7 mouse cellular contexts compared by ENCODE assay signal in the genomic region with DNA sequence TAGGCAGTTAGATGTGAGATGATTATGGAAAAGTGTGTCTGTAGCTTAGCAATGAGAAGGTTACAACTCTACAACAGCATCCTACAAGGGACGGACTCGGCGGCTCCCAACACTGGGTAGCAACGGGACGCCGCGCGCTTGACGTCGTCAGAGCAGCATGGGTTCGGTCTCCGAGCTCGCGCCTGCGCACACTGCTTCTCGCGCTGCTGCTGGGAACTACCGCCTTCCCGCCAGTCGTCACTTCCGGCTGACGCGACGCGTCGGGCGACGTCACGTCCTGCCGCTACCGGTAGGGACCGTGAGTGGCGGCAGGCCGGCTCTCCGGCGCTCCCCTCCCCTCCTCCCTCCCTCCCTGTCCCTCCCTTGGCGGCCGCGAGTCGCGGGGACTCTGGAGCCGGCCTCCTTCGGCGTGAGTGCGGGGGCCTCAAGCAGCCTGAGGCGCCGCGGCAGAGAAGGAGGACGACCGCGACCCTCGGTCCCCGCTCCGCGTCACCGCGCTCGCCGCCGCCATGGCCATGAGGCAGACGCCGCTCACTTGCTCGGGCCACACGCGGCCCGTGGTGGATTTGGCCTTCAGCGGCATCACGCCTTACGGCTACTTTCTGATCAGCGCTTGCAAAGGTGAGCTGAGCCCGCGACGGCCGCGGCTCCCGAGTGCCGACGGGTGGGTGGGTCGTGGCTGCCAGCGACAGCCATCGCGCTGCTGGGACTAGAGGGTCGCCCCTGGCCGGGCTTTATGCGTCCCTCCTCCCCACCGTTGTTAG. TPM values are rescaled to one million over a fixed set of nuclear protein-coding genes. Genes with fewer than 3 reads are reported as not detected.
DNase-seq lines count a peak whose midpoint lies in the region; ATAC-seq and TF ChIP-seq lines count a peak whose summit lies in the region.

A gene (plus strand): TSS at position 233 of the 764 bp plus-strand sequence.

- H3K27me3 ChIP-seq in embryonic facial prominence, embryonic 12.5 days = no peaks in the 10 kb centered on the region; the same call in 1 of the 2 replicates
- H3K27me3 ChIP-seq in kidney, adult 2 months (replicated peaks; ENCODE audit: control insufficient read depth, insufficient read depth, low read length) = no peaks in the 10 kb centered on the region
- H3K27me3 ChIP-seq in limb, embryonic 12.5 days = peaks cover 8% of the 10 kb centered on the region
- H3K27me3 ChIP-seq in midbrain, embryonic 15.5 days (replicated peaks) = no peaks in the 10 kb centered on the region; the same call in 1 of the 2 replicates
- no peaks in the 10 kb centered on the region for H3K27me3 ChIP-seq in spleen, adult 2 months (ENCODE audit: control insufficient read depth, insufficient read depth, low read length)

- H3K4me3 ChIP-seq in embryonic facial prominence, embryonic 12.5 days = peak within 1 kb of the TSS; percentile 94
- H3K4me3 ChIP-seq in kidney, adult 2 months (ENCODE audit: insufficient read depth, low read depth, low read length) = peak within 1 kb of the TSS; percentile 85
- peak within 1 kb of the TSS; percentile 91 for H3K4me3 ChIP-seq in limb, embryonic 12.5 days (replicated peaks)
- peak within 1 kb of the TSS; percentile 86 for H3K4me3 ChIP-seq in midbrain, embryonic 15.5 days
- H3K4me3 ChIP-seq in spleen, adult 2 months (ENCODE audit: extremely low read depth, insufficient read depth, insufficient read length) = peak within 1 kb of the TSS; percentile 80

- no peak for TF ChIP-seq CTCF in kidney, adult 2 months (conservative IDR thresholded peaks at IDR 0.05; ENCODE audit: insufficient read depth, insufficient read length, low read depth, low read length)
- TF ChIP-seq CTCF in spleen, adult 2 months (IDR thresholded peaks at IDR 0.05; ENCODE audit: extremely low read depth, insufficient read depth, insufficient read length, insufficient replicate concordance) = no peak

- H3K36me3 ChIP-seq in embryonic facial prominence, embryonic 12.5 days = peaks cover 14% of the 10 kb centered on the region
- H3K36me3 ChIP-seq in kidney, adult 2 months (ENCODE audit: control insufficient read depth, insufficient read depth, low read length) = peaks cover 2% of the 10 kb centered on the region
- H3K36me3 ChIP-seq in limb, embryonic 12.5 days = peaks cover 20% of the 10 kb centered on the region
- peaks cover 2% of the 10 kb centered on the region; the same call in 1 of the 2 replicates for H3K36me3 ChIP-seq in midbrain, embryonic 15.5 days (replicated peaks)
- H3K36me3 ChIP-seq in spleen, adult 2 months (ENCODE audit: control insufficient read depth, insufficient read depth, low read length) = peaks cover 12% of the 10 kb centered on the region

- WGBS in embryonic facial prominence, embryonic 12.5 days = under 1% methylated on average over 79 of the region's 86 CpGs
- WGBS in kidney, adult 2 months = under 1% methylated on average over 80 of the region's 86 CpGs
- WGBS in limb, embryonic 12.5 days = under 1% methylated on average over 72 of the region's 86 CpGs
- WGBS in midbrain, embryonic 15.5 days = under 1% methylated on average over 76 of the region's 86 CpGs
- under 1% methylated on average over 81 of the region's 86 CpGs for WGBS in spleen, adult 2 months

- ATAC-seq in embryonic facial prominence, embryonic 12.5 days (ENCODE audit: insufficient number of reproducible peaks, insufficient read depth, low FRiP score, low TSS enrichment) = peak; percentile 95
- peak; percentile 95 for ATAC-seq in limb, embryonic 12.5 days (ENCODE audit: insufficient number of reproducible peaks, insufficient read depth, low FRiP score, low TSS enrichment, low read depth)
- peak; percentile 98 for ATAC-seq in midbrain, embryonic 15.5 days (replicated peaks)

- peak within 1 kb of the TSS; percentile 83 for H3K4me2 ChIP-seq in embryonic facial prominence, embryonic 12.5 days (replicated peaks)
- peak within 1 kb of the TSS; percentile 89 for H3K4me2 ChIP-seq in limb, embryonic 12.5 days
- H3K4me2 ChIP-seq in midbrain, embryonic 15.5 days = peak within 1 kb of the TSS; percentile 72

- peak; percentile 95 for DNase-seq in adrenal gland, postnatal 25 days
- peak; percentile 94 to 96 for DNase-seq in heart, adult 18-20 months
- peak; percentile 96 for DNase-seq in kidney, adult 2 months
- DNase-seq in spleen, adult 2 months (ENCODE audit: low read depth in 1 of 2, low spot score in 2 of 2) = peak; percentile 90 to 92

- peaks cover 9% of the 10 kb centered on the region for H3K4me1 ChIP-seq in embryonic facial prominence, embryonic 12.5 days
- H3K4me1 ChIP-seq in kidney, adult 2 months (ENCODE audit: control insufficient read depth, insufficient read depth, low read length) = peaks cover 10% of the 10 kb centered on the region
- H3K4me1 ChIP-seq in limb, embryonic 12.5 days (replicated peaks) = peaks cover 16% of the 10 kb centered on the region
- peaks cover 18% of the 10 kb centered on the region for H3K4me1 ChIP-seq in midbrain, embryonic 15.5 days
- H3K4me1 ChIP-seq in spleen, adult 2 months (ENCODE audit: control insufficient read depth, insufficient read depth, insufficient read length) = peaks cover 8% of the 10 kb centered on the region; the same call in 1 of the 2 replicates

- no peaks in the 10 kb centered on the region for H3K9me3 ChIP-seq in embryonic facial prominence, embryonic 12.5 days
- no peaks in the 10 kb centered on the region for H3K9me3 ChIP-seq in limb, embryonic 12.5 days
- H3K9me3 ChIP-seq in midbrain, embryonic 15.5 days = no peaks in the 10 kb centered on the region

- TF ChIP-seq POLR2A in kidney, adult 2 months (IDR thresholded peaks at IDR 0.05; ENCODE audit: low read depth, low read length) = peak; percentile 86
- peak; percentile 72 for TF ChIP-seq POLR2A in spleen, adult 2 months (IDR thresholded peaks at IDR 0.05; ENCODE audit: low read depth, low read length)

- H3K9ac ChIP-seq in embryonic facial prominence, embryonic 12.5 days = peak within 1 kb of the TSS; percentile 90
- H3K9ac ChIP-seq in limb, embryonic 12.5 days (replicated peaks) = peak within 1 kb of the TSS; percentile 91
- H3K9ac ChIP-seq in midbrain, embryonic 15.5 days = peak within 1 kb of the TSS; percentile 74

- peak within 1 kb of the TSS; percentile 74 for H3K27ac ChIP-seq in embryonic facial prominence, embryonic 12.5 days
- H3K27ac ChIP-seq in kidney, adult 2 months (ENCODE audit: insufficient read depth, low read depth, low read length) = 0 out of 2 replicates have a peak within 1 kb of the TSS, but pooled peaks have one; percentile 14
- H3K27ac ChIP-seq in limb, embryonic 12.5 days = peak within 1 kb of the TSS; percentile 69
- peak within 1 kb of the TSS; percentile 84 for H3K27ac ChIP-seq in midbrain, embryonic 15.5 days
- H3K27ac ChIP-seq in spleen, adult 2 months (ENCODE audit: insufficient read depth, low read length) = peak within 1 kb of the TSS; percentile 60

RNA-seq across cellular contexts. Expression of the gene that starts here (rescaled TPM):
- total RNA-seq in adrenal gland, postnatal 25 days (2021) = 107 and 111 TPM in 2 replicates
- polyA plus RNA-seq in embryonic facial prominence, embryonic 12.5 days (2016; fragmentation: Nextera tagmentation; extraction: Ambion mirVana) = 196 and 200 TPM in 2 replicates
- 10 to 100 TPM; 86.9 to 94.5 TPM for total RNA-seq in heart, adult 18-20 months (2021)
- 29.7 and 31.1 TPM in 2 replicates for polyA plus RNA-seq in kidney, adult 2 months (2012; rRNA removed)
- polyA plus RNA-seq in limb, embryonic 12.5 days (2016; fragmentation: Nextera tagmentation; extraction: Ambion mirVana) = 204 and 205 TPM in 2 replicates
- polyA plus RNA-seq in midbrain, embryonic 15.5 days (2015; fragmentation: Nextera tagmentation; extraction: Ambion mirVana) = 150 and 152 TPM in 2 replicates
- 18.8 and 34.0 TPM in 2 replicates for polyA plus RNA-seq in spleen, adult 2 months (2012; rRNA removed)

Comparison
In these comparisons a context has a peak if more than half of its experiments do, and no peak if none do; other contexts are left out.
1. Peak in every context shown above with its lines: DNase-seq, ATAC-seq, H3K4me3 ChIP-seq and H3K27ac ChIP-seq.
2. H3K27ac ChIP-seq: peak in every context shown above with its lines; median percentile 84 in midbrain, embryonic 15.5 days; 74 in embryonic facial prominence, embryonic 12.5 days; 69 in limb, embryonic 12.5 days; 60 in spleen, adult 2 months; 14 in kidney, adult 2 months.